Mouse (Mus musculus): ENCODE data around the gene Fhl3. TPM values are rescaled to one million over a fixed set of nuclear protein-coding genes. Genes with fewer than 3 reads are reported as not detected.
A peak's percentile ranks its signal among the peaks of the same experiment; 100 is the strongest.

The Fhl3 gene
- total and polyA plus RNA-seq, 2 experiments from 2014 or later, result 6.5 to 7.1 TPM

GRCm38 (mm10) chr4:124747851-124748250, 47.4 kb downstream of the Fhl3 start:
- WGBS, result 52% methylated on average over 4 of the region's 4 CpGs
- no peaks in the 10 kb centered on the region for H3K27me3 ChIP-seq (ENCODE audit: control insufficient read depth, insufficient read depth, low read length)
- no peak overlapping the region for H3K4me3 ChIP-seq (ENCODE audit: low read depth, low read length)
- TF ChIP-seq EP300 (IDR thresholded peaks at IDR 0.05; ENCODE audit: low read depth) (no peak), CTCF (IDR thresholded peaks at IDR 0.05; ENCODE audit: low read depth) (no peak)
- ATAC-seq (ENCODE audit: insufficient read depth, low read depth) (no peak), DNase-seq (ENCODE audit: low spot score) (no peak)
- peaks cover 12% of the 10 kb centered on the region; the same call in 1 of the 2 replicates for H3K36me3 ChIP-seq (replicated peaks; ENCODE audit: control insufficient read depth, insufficient read depth, low read length)
- H3K4me1 ChIP-seq (ENCODE audit: control insufficient read depth, insufficient read depth), result peaks cover 11% of the 10 kb centered on the region
- H3K27ac ChIP-seq (ENCODE audit: low read depth), result no peak overlapping the region
- no peak overlapping the region for H3K4me2 ChIP-seq (ENCODE audit: low read depth, low read length)
- H3K9me3 ChIP-seq (replicated peaks; ENCODE audit: control insufficient read depth, low read length), result no peaks in the 10 kb centered on the region
- H3K9ac ChIP-seq (replicated peaks; ENCODE audit: low read depth, low read length), result no peak overlapping the region

- no peaks in the 10 kb centered on the region for H3K9me3 ChIP-seq (replicated peaks; ENCODE audit: control insufficient read depth, low read length)
- WGBS, result under 1% methylated on average over 74 of the region's 75 CpGs
These were observed 51.1 kb downstream of the Fhl3 start for GRCm38 (mm10) chr4:124751300-124752250.

GRCm38 (mm10) chr4:124752281-124753199, 52.0 kb downstream of the Fhl3 start:
- Histone ChIP-seq H3K9ac (replicated peaks; ENCODE audit: low read depth, low read length) (peak overlapping the region; percentile 53), H3K4me1 (ENCODE audit: control insufficient read depth, insufficient read depth) (peaks cover 17% of the 10 kb centered on the region), H3K27ac (ENCODE audit: low read depth) (no peak overlapping the region), H3K36me3 (replicated peaks; ENCODE audit: control insufficient read depth, insufficient read depth, low read length) (peaks cover 7% of the 10 kb centered on the region; the same call in 1 of the 2 replicates), H3K4me3 (ENCODE audit: low read depth, low read length) (peak overlapping the region; percentile 74), H3K4me2 (ENCODE audit: low read depth, low read length) (peak overlapping the region; percentile 86), H3K9me3 (replicated peaks; ENCODE audit: control insufficient read depth, low read length) (no peaks in the 10 kb centered on the region), H3K27me3 (ENCODE audit: control insufficient read depth, insufficient read depth, low read length) (no peaks in the 10 kb centered on the region)
- DNase-seq (ENCODE audit: low spot score) (no peak), ATAC-seq (ENCODE audit: insufficient read depth, low read depth) (no peak)
- TF ChIP-seq CTCF (IDR thresholded peaks at IDR 0.05; ENCODE audit: low read depth), result no peak
- TF ChIP-seq EP300 (IDR thresholded peaks at IDR 0.05; ENCODE audit: low read depth), result no peak
- WGBS, result 14% methylated on average over 14 of the region's 15 CpGs

More at GRCm38 (mm10) chr4:124751300-124752250, 51.1 kb downstream of the Fhl3 start:
- H3K4me2 ChIP-seq (ENCODE audit: low read depth, low read length), result peak overlapping the region; percentile 86
- peak; percentile 94 for DNase-seq (ENCODE audit: low spot score)
- H3K4me3 ChIP-seq (ENCODE audit: low read depth, low read length), result peak overlapping the region; percentile 74
- TF ChIP-seq CTCF (IDR thresholded peaks at IDR 0.05; ENCODE audit: low read depth), result no peak
- TF ChIP-seq EP300 (IDR thresholded peaks at IDR 0.05; ENCODE audit: low read depth), result no peak
- H3K9ac ChIP-seq (replicated peaks; ENCODE audit: low read depth, low read length), result peak overlapping the region; percentile 53
- H3K4me1 ChIP-seq (ENCODE audit: control insufficient read depth, insufficient read depth), result peaks cover 17% of the 10 kb centered on the region
- peaks cover 7% of the 10 kb centered on the region; the same call in 1 of the 2 replicates for H3K36me3 ChIP-seq (replicated peaks; ENCODE audit: control insufficient read depth, insufficient read depth, low read length)
- no peaks in the 10 kb centered on the region for H3K27me3 ChIP-seq (ENCODE audit: control insufficient read depth, insufficient read depth, low read length)
- ATAC-seq (ENCODE audit: insufficient read depth, low read depth), result peak; percentile 100
- no peak overlapping the region for H3K27ac ChIP-seq (ENCODE audit: low read depth)

- peak overlapping the region; percentile 43 for H3K27ac ChIP-seq (ENCODE audit: low read depth)
- H3K27me3 ChIP-seq (ENCODE audit: control insufficient read depth, insufficient read depth, low read length), result no peaks in the 10 kb centered on the region
- H3K9ac ChIP-seq (replicated peaks; ENCODE audit: low read depth, low read length), result no peak overlapping the region
- TF ChIP-seq CTCF (IDR thresholded peaks at IDR 0.05; ENCODE audit: low read depth) (no peak), EP300 (IDR thresholded peaks at IDR 0.05; ENCODE audit: low read depth) (no peak)
- H3K9me3 ChIP-seq (replicated peaks; ENCODE audit: control insufficient read depth, low read length), result no peaks in the 10 kb centered on the region
- DNase-seq (ENCODE audit: low spot score) (no peak), ATAC-seq (ENCODE audit: insufficient read depth, low read depth) (no peak)
- WGBS, result 46% methylated on average over 7 of the region's 7 CpGs
- H3K4me3 ChIP-seq (ENCODE audit: low read depth, low read length), result no peak overlapping the region
- no peaks in the 10 kb centered on the region; the same call in 1 of the 2 replicates for H3K36me3 ChIP-seq (replicated peaks; ENCODE audit: control insufficient read depth, insufficient read depth, low read length)
- peaks cover 17% of the 10 kb centered on the region for H3K4me1 ChIP-seq (ENCODE audit: control insufficient read depth, insufficient read depth)
- H3K4me2 ChIP-seq (ENCODE audit: low read depth, low read length), result no peak overlapping the region
These were observed 55.0 kb downstream of the Fhl3 start for GRCm38 (mm10) chr4:124755526-124755925.

MicroRNA genes within 50 kb of the gene (microRNA counts, 519-probe panel; counts per million panel counts)
- microRNA mmu-miR-697 (not detected), microRNA mmu-miR-698 (not detected)

Small RNAs within 50 kb of the gene (microRNA-seq; reads per million reads assigned to microRNA genes)
- gene Gm24721 (not detected), gene Mir697 (not detected), gene Mir698 (not detected)

Other genes with a start within 250 kb of the Fhl3 start
- not detected in 2 replicates for gene 3100002H09Rik, start 89.9 kb upstream of the Fhl3 start, total RNA-seq (2014; rRNA removed; ENCODE audit: low replicate concordance)
- gene 3100002H09Rik, start 89.9 kb upstream of the Fhl3 start, polyA plus RNA-seq (2015; fragmentation: Nextera tagmentation; extraction: Ambion mirVana), result not detected in 2 replicates
- gene Pou3f1, start 43.9 kb upstream of the Fhl3 start, total RNA-seq (2014; rRNA removed; ENCODE audit: low replicate concordance), result 0.04 and 1.5 TPM in 2 replicates
- gene Pou3f1, start 43.9 kb upstream of the Fhl3 start, polyA plus RNA-seq (2015; fragmentation: Nextera tagmentation; extraction: Ambion mirVana), result 0.03 and 0.08 TPM in 2 replicates
- 2.6 and 5.5 TPM in 2 replicates for gene Utp11, start 7.1 kb upstream of the Fhl3 start, total RNA-seq (2014; rRNA removed; ENCODE audit: low replicate concordance)
- gene Utp11, start 7.1 kb upstream of the Fhl3 start, polyA plus RNA-seq (2015; fragmentation: Nextera tagmentation; extraction: Ambion mirVana), result 33.4 and 39.7 TPM in 2 replicates
- gene Sf3a3, start 14.1 kb downstream of the Fhl3 start, total RNA-seq (2014; rRNA removed; ENCODE audit: low replicate concordance), result 15.4 and 23.6 TPM in 2 replicates
- gene Sf3a3, start 14.1 kb downstream of the Fhl3 start, polyA plus RNA-seq (2015; fragmentation: Nextera tagmentation; extraction: Ambion mirVana), result 47.5 and 50.6 TPM in 2 replicates
- gene Inpp5b, start 41.1 kb downstream of the Fhl3 start, total RNA-seq (2014; rRNA removed; ENCODE audit: low replicate concordance), result 4.7 and 8.2 TPM in 2 replicates
- 8.0 and 10.4 TPM in 2 replicates for gene Inpp5b, start 41.1 kb downstream of the Fhl3 start, polyA plus RNA-seq (2015; fragmentation: Nextera tagmentation; extraction: Ambion mirVana)
- 4.8 and 7.1 TPM in 2 replicates for gene Mtf1, start 101.4 kb downstream of the Fhl3 start, total RNA-seq (2014; rRNA removed; ENCODE audit: low replicate concordance)
- gene Mtf1, start 101.4 kb downstream of the Fhl3 start, polyA plus RNA-seq (2015; fragmentation: Nextera tagmentation; extraction: Ambion mirVana), result 9.0 and 9.5 TPM in 2 replicates
- gene Yrdc, start 150.0 kb downstream of the Fhl3 start, total RNA-seq (2014; rRNA removed; ENCODE audit: low replicate concordance), result 31.8 and 41.3 TPM in 2 replicates
- 15.8 and 16.9 TPM in 2 replicates for gene Yrdc, start 150.0 kb downstream of the Fhl3 start, polyA plus RNA-seq (2015; fragmentation: Nextera tagmentation; extraction: Ambion mirVana)
- 70.2 and 127 TPM in 2 replicates for gene 1110065P20Rik, start 150.5 kb downstream of the Fhl3 start, total RNA-seq (2014; rRNA removed; ENCODE audit: low replicate concordance)
- 51.5 and 54.3 TPM in 2 replicates for gene 1110065P20Rik, start 150.5 kb downstream of the Fhl3 start, polyA plus RNA-seq (2015; fragmentation: Nextera tagmentation; extraction: Ambion mirVana)
- gene Maneal, start 161.5 kb downstream of the Fhl3 start, total RNA-seq (2014; rRNA removed; ENCODE audit: low replicate concordance), result 0.39 TPM in 1 of 2 replicates, not detected in the other
- gene Maneal, start 161.5 kb downstream of the Fhl3 start, polyA plus RNA-seq (2015; fragmentation: Nextera tagmentation; extraction: Ambion mirVana), result 0.04 and 0.11 TPM in 2 replicates
- not detected in 2 replicates for gene Epha10, start 180.2 kb downstream of the Fhl3 start, total RNA-seq (2014; rRNA removed; ENCODE audit: low replicate concordance)
- gene Epha10, start 180.2 kb downstream of the Fhl3 start, polyA plus RNA-seq (2015; fragmentation: Nextera tagmentation; extraction: Ambion mirVana), result not detected in 2 replicates
- gene 9930104L06Rik, start 236.3 kb downstream of the Fhl3 start, total RNA-seq (2014; rRNA removed; ENCODE audit: low replicate concordance), result 9.7 and 18.7 TPM in 2 replicates
- gene 9930104L06Rik, start 236.3 kb downstream of the Fhl3 start, polyA plus RNA-seq (2015; fragmentation: Nextera tagmentation; extraction: Ambion mirVana), result 6.0 and 7.1 TPM in 2 replicates
- 26.4 and 28.5 TPM in 2 replicates for gene Cdca8, start 238.6 kb downstream of the Fhl3 start, total RNA-seq (2014; rRNA removed; ENCODE audit: low replicate concordance)
- 31.0 and 31.7 TPM in 2 replicates for gene Cdca8, start 238.6 kb downstream of the Fhl3 start, polyA plus RNA-seq (2015; fragmentation: Nextera tagmentation; extraction: Ambion mirVana)

Data from heart, postnatal 0 days (tissue).